Mouse (Mus musculus): ENCODE data around the gene Cabcoco1.

DNA sequence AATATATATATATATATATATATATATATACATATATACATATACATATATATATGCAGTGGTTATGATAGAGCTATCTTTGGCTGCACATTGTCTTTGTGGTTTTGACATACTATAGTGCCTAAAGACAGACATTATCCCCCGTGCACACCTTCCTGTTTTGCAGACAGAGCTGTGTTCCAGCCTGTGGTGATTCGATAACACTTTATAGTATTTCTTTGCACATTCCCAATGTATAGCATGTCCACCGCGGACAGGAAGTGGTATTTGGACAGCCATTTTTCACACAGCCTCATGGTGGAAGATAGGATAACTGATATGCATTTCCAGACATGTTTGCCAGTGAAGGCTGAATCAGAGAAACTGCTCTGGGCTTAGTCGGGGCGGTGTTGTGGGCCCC is 110.3 kb downstream of the Cabcoco1 start:
- TF ChIP-seq GATA2 (IDR thresholded peaks at IDR 0.05; ENCODE audit: borderline replicate concordance, low read depth, low read length), result no peak
- no peak for TF ChIP-seq CTCF (IDR thresholded peaks at IDR 0.05; ENCODE audit: low read depth, low read length)

Data from G1E (cell line).